Mouse (Mus musculus): ENCODE results near the gene Usp3. TPM values are rescaled to one million over a fixed set of nuclear protein-coding genes. Genes with fewer than 3 reads are reported as not detected.

The Usp3 gene
- total RNA-seq, 2 experiments from 2014 or later = 15.0 to 17.1 TPM

- no peak overlapping the region for H3K4me3 ChIP-seq
- TF ChIP-seq CTCF (IDR thresholded peaks at IDR 0.05) = no peak
- DNase-seq = no peak
- no peak overlapping the region for H3K27ac ChIP-seq
- intact Hi-C loops (cut with DNase I) = no loop called here
These were observed 72.6 kb downstream of the Usp3 start for GRCm38 (mm10) chr9:66520299-66520698.

GRCm38 (mm10) chr9:66518901-66519300, 74.0 kb downstream of the Usp3 start:
- Histone ChIP-seq H3K4me3 (no peak overlapping the region), H3K27ac (peak overlapping the region; percentile 60)
- intact Hi-C loops (cut with DNase I) = loop anchor here (10.0 kb wide), 1 partner anchor 186 kb away; no protein-coding TSS in a partner anchor
- no peak for TF ChIP-seq CTCF (IDR thresholded peaks at IDR 0.05)
- DNase-seq = no peak

GRCm38 (mm10) chr9:66518251-66518650, 74.7 kb downstream of the Usp3 start:
- intact Hi-C loops (cut with DNase I) = loop anchor here (10.0 kb wide), 1 partner anchor 187 kb away; no protein-coding TSS in a partner anchor
- TF ChIP-seq CTCF (IDR thresholded peaks at IDR 0.05) = no peak
- peak overlapping the region; percentile 60 for H3K27ac ChIP-seq
- no peak overlapping the region for H3K4me3 ChIP-seq
- no peak for DNase-seq

GRCm38 (mm10) chr9:66517746-66518145, 75.2 kb downstream of the Usp3 start:
- DNase-seq = no peak
- Histone ChIP-seq H3K27ac (peak overlapping the region; percentile 60; the same call in 1 of the 2 replicates), H3K4me3 (no peak overlapping the region)
- TF ChIP-seq CTCF (IDR thresholded peaks at IDR 0.05) = no peak
- intact Hi-C loops (cut with DNase I) = loop anchor here (10.0 kb wide), 1 partner anchor 187 kb away; no protein-coding TSS in a partner anchor

GRCm38 (mm10) chr9:66516296-66516940, 76.5 kb downstream of the Usp3 start:
- Histone ChIP-seq H3K4me3 (no peak overlapping the region), H3K27ac (peak overlapping the region; percentile 48)
- no peak for TF ChIP-seq CTCF (IDR thresholded peaks at IDR 0.05)
- intact Hi-C loops (cut with DNase I) = loop anchor here (10.0 kb wide), 1 partner anchor 188 kb away; no protein-coding TSS in a partner anchor
- peak; percentile 35 for DNase-seq

GRCm38 (mm10) chr9:66515680-66516210, 77.2 kb downstream of the Usp3 start:
- DNase-seq = no peak
- H3K4me3 ChIP-seq = no peak overlapping the region
- H3K27ac ChIP-seq = no peak overlapping the region
- no peak for TF ChIP-seq CTCF (IDR thresholded peaks at IDR 0.05)
- intact Hi-C loops (cut with DNase I) = loop anchor here (10.0 kb wide), 1 partner anchor 189 kb away; no protein-coding TSS in a partner anchor

- DNase-seq = no peak
- Histone ChIP-seq H3K27ac (peak overlapping the region; percentile 100), H3K4me3 (peak overlapping the region; percentile 76)
- no peak for TF ChIP-seq CTCF (IDR thresholded peaks at IDR 0.05)
- intact Hi-C loops (cut with DNase I) = loop anchor here (10.0 kb wide), 1 partner anchor 190 kb away; no protein-coding TSS in a partner anchor
These were observed 77.8 kb downstream of the Usp3 start for GRCm38 (mm10) chr9:66515115-66515514.

- Histone ChIP-seq H3K27ac (peak within 1 kb of the TSS; percentile 100), H3K4me3 (peak within 1 kb of the TSS; percentile 76)
- DNase-seq = peak; percentile 74
- TF ChIP-seq CTCF (IDR thresholded peaks at IDR 0.05) = peak; percentile 78
- intact Hi-C loops (cut with DNase I) = loop anchor here (5.0 to 10.0 kb wide), 5 partner anchors 78 to 318 kb away; partner anchors contain the start of genes Aph1b, Aph1c, Gm10647 and Usp3
These were observed 78.6 kb downstream of the Usp3 start, which contains the start of gene Fbxl22 for GRCm38 (mm10) chr9:66514256-66514770. Gene Fbxl22 (minus strand): TSS chr9:66514593.

- no peak for TF ChIP-seq CTCF (IDR thresholded peaks at IDR 0.05)
- peak overlapping the region; percentile 76 for H3K4me3 ChIP-seq
- peak overlapping the region; percentile 100 for H3K27ac ChIP-seq
- intact Hi-C loops (cut with DNase I) = loop anchor here (5.0 to 10.0 kb wide), 5 partner anchors 79 to 319 kb away; partner anchors contain the start of genes Aph1b, Aph1c, Gm10647 and Usp3
- DNase-seq = no peak
These were observed 79.2 kb downstream of the Usp3 start for GRCm38 (mm10) chr9:66513661-66514255.

GRCm38 (mm10) chr9:66513150-66513549, 79.8 kb downstream of the Usp3 start:
- Histone ChIP-seq H3K27ac (peak overlapping the region; percentile 100), H3K4me3 (peak overlapping the region; percentile 76)
- DNase-seq = peak; percentile 32
- intact Hi-C loops (cut with DNase I) = loop anchor here (5.0 to 10.0 kb wide), 5 partner anchors 79 to 319 kb away; partner anchors contain the start of genes Aph1b, Aph1c, Gm10647 and Usp3
- TF ChIP-seq CTCF (IDR thresholded peaks at IDR 0.05) = peak; percentile 34; the same call in 1 of the 2 replicates

GRCm38 (mm10) chr9:66512351-66512671, 80.6 kb downstream of the Usp3 start:
- Histone ChIP-seq H3K4me3 (peak overlapping the region; percentile 76), H3K27ac (peak overlapping the region; percentile 100)
- no peak for TF ChIP-seq CTCF (IDR thresholded peaks at IDR 0.05)
- peak; percentile 91 for DNase-seq
- intact Hi-C loops (cut with DNase I) = loop anchor here (5.0 to 10.0 kb wide), 5 partner anchors 80 to 320 kb away; partner anchors contain the start of genes Aph1b, Aph1c, Gm10647 and Usp3

Data from gastrocnemius, adult 2 months (tissue).